In the genomic region with DNA sequence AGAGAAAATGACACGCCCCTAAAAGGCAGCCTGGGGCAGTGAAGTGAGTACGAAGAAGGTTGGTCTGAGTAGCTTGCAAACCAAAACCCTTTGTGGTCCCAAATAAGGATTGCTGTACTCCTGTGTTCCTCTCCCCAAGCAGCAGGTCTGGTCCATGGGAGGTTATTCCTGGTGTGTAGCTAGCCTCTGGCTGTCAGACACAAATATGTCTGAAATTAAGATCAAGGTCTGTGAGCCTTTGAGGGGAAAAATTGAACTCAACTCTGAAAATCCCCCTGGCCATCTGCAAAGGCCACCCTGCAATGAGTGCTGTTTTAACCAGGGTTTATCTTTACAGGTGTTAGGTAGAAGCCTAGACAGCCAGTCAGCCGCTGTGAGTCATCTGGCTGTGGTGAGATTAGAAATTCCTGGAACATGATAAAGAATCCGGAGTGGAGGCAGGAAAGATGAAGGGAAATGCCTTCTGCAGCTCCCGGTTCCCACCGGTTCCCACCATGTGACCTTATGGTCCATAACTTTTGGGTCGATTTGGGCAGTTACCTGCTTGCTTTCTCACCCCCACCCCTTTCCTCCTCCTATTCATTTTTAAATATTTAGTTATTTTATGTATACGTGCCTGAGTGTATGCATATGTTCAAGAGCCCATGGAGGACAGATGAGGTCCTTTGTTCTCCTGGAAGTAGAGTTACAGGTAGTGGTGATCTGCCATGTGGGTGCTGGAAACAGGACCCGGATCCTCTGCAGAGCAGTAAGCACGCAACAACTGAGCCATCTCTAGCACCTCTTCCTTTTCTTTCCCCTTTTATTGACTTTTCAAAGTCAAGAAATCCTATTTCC, we compare ENCODE assay signal across 8 mouse cellular contexts.
A peak's percentile ranks its signal among the peaks of the same experiment; 100 is the strongest.
DNase-seq lines count a peak whose midpoint lies in the region; ATAC-seq lines count a peak whose summit lies in the region.

No protein-coding gene starts in this region.

- peak overlapping the region; percentile 50 for H3K4me3 ChIP-seq in hindbrain, embryonic 15.5 days
- peak overlapping the region; percentile 57 for H3K4me3 ChIP-seq in midbrain, embryonic 10.5 days

- H3K4me2 ChIP-seq in hindbrain, embryonic 15.5 days = peak overlapping the region; percentile 89

- H3K4me1 ChIP-seq in hindbrain, embryonic 15.5 days (replicated peaks) = peaks cover 4% of the 10 kb centered on the region; the same call in 1 of the 2 replicates
- peaks cover 7% of the 10 kb centered on the region; the same call in 1 of the 2 replicates for H3K4me1 ChIP-seq in midbrain, embryonic 10.5 days

- 16% methylated on average over 10 of the region's 10 CpGs for WGBS in hindbrain, embryonic 15.5 days
- WGBS in midbrain, embryonic 10.5 days = 9% methylated on average over 10 of the region's 10 CpGs

- ATAC-seq in hindbrain, embryonic 15.5 days (ENCODE audit: low FRiP score, low read depth) = no peak

- no peak overlapping the region for H3K27ac ChIP-seq in hindbrain, embryonic 15.5 days (replicated peaks)
- H3K27ac ChIP-seq in midbrain, embryonic 10.5 days (replicated peaks) = no peak overlapping the region

- peaks cover 34% of the 10 kb centered on the region for H3K27me3 ChIP-seq in hindbrain, embryonic 15.5 days
- peaks cover 48% of the 10 kb centered on the region for H3K27me3 ChIP-seq in midbrain, embryonic 10.5 days (ENCODE audit: low read depth, poor library complexity, severe bottlenecking)

- H3K9me3 ChIP-seq in hindbrain, embryonic 15.5 days = no peaks in the 10 kb centered on the region
- H3K9me3 ChIP-seq in midbrain, embryonic 10.5 days (replicated peaks) = no peaks in the 10 kb centered on the region

- no peaks in the 10 kb centered on the region for H3K36me3 ChIP-seq in hindbrain, embryonic 15.5 days
- no peaks in the 10 kb centered on the region for H3K36me3 ChIP-seq in midbrain, embryonic 10.5 days

- peak; percentile 41 for DNase-seq in embryo, embryonic 10.5 days (ENCODE audit: low spot score)
- DNase-seq in embryo, embryonic 11 days = no peak
- peak; percentile 74 for DNase-seq in NIH3T3 (ENCODE audit: low read depth)
- peak; percentile 21 for DNase-seq in midbrain, embryonic 10.5 days (ENCODE audit: low spot score)
- DNase-seq in cerebellum, postnatal 36 days = no peak
- DNase-seq in kidney, postnatal 14 days = no peak
- no peak for DNase-seq in kidney, postnatal 4 days

- no peak overlapping the region for H3K9ac ChIP-seq in hindbrain, embryonic 15.5 days

Comparison
In these comparisons a context has a peak if more than half of its experiments do, and no peak if none do; other contexts are left out.
1. DNase-seq: peak in embryo, embryonic 10.5 days (single experiment), NIH3T3 (single experiment) and midbrain, embryonic 10.5 days (single experiment); none in embryo, embryonic 11 days (single experiment), cerebellum, postnatal 36 days (0 of 2), kidney, postnatal 14 days (single experiment) and kidney, postnatal 4 days (0 of 2).